Mouse (Mus musculus) embryonic facial prominence, embryonic 12.5 days (tissue): ENCODE measurements at regions not wholly inside any gene's neighbourhood (a gene's known extent, or its start where the extent isn't known, plus 50 kb on each side); places are given as distances from the start of the nearest gene placed in this dataset.

Experiments
- ATAC-seq: fragments of 200-750 bp; cut with Nextera tagmentation; 2 replicates; pipeline ENCODE4 v1.8.0; 2017; ENCODE audit not compliant: insufficient number of reproducible peaks, insufficient read depth, low FRiP score, low TSS enrichment
- H3K27ac ChIP-seq: fragments of 300-500 bp; sonication (generic); 2 replicates; pipeline ENCODE4 v1.5.1; 2016; ENCODE audit warnings: mild to moderate bottlenecking
- H3K27me3 ChIP-seq: fragments of 300-500 bp; sonication (generic); 2 replicates; pipeline ENCODE4 v1.6.1; 2016; ENCODE audit warnings: mild to moderate bottlenecking, moderate library complexity
- H3K36me3 ChIP-seq: fragments of 300-500 bp; sonication (generic); 2 replicates; pipeline ENCODE4 v1.6.1; 2016; ENCODE audit warnings: mild to moderate bottlenecking
- H3K4me1 ChIP-seq: fragments of 300-500 bp; sonication (generic); 2 replicates; pipeline ENCODE4 v1.6.1; 2016
- H3K4me2 ChIP-seq: fragments of 300-500 bp; sonication (generic); replicated peaks from 2 replicates; pipeline ENCODE4 v1.6.1; 2016; ENCODE audit warnings: mild to moderate bottlenecking, moderate library complexity
- H3K4me3 ChIP-seq: fragments of 300-500 bp; sonication (generic); 2 replicates; pipeline ENCODE4 v1.5.1; 2016; ENCODE audit warnings: mild to moderate bottlenecking
- H3K9ac ChIP-seq: fragments of 300-500 bp; sonication (generic); 2 replicates; pipeline ENCODE4 v1.6.1; 2016; ENCODE audit warnings: mild to moderate bottlenecking, moderate library complexity
- H3K9me3 ChIP-seq: fragments of 300-500 bp; sonication (generic); 2 replicates; pipeline ENCODE4 v1.6.1; 2016; ENCODE audit warnings: mild to moderate bottlenecking, moderate library complexity
- WGBS: fragments of 180-500 bp; shearing (Covaris S2); methylation state at CpG from one replicate; pipeline ENCODE4 v1.1.7; 2016; 5-methylcytosine and 5-hydroxymethylcytosine counted together

DNA sequence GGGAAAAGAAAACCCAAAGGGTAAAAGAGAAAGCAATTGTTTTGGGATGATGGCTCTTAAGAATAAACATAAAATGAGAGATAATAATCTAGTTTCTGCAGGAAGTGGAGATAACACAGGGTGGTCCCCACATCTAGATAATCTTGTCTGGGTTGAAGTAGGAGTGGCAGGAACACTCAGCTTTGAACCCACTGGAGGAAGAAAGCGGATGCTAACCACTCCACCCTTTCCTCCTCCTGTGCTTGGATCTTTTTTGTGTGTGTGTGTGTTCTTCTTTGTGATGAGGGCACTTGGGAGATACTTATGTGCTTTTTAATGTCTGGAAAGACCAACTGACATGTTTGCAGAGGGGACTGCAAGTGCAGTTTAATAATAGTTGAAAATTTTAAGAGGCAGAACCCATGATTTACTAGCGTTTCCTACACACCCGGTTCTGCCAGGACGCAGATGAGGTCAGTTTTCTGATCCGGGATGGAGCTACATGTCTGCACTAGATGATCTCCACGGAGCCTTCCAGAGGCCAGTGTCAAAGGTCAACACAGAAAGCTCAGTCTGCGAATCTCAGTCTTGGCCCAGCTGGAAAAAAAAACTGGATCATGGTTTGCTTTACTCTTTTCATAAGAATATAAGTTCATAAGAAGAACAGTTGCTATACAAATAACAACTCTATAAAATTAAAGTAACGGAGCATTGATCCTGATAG is 82.7 kb downstream of the Gm13691 start:
- 62% methylated on average over 8 of the region's 8 CpGs for WGBS
- H3K4me2 ChIP-seq, result no peak overlapping the region
- H3K4me3 ChIP-seq, result no peak overlapping the region
- H3K4me1 ChIP-seq, result no peaks in the 10 kb centered on the region
- H3K9me3 ChIP-seq, result no peaks in the 10 kb centered on the region
- no peaks in the 10 kb centered on the region for H3K36me3 ChIP-seq
- no peak for ATAC-seq
- no peaks in the 10 kb centered on the region for H3K27me3 ChIP-seq
- H3K9ac ChIP-seq, result no peak overlapping the region
- no peak overlapping the region for H3K27ac ChIP-seq

GRCm38 (mm10) chr2:84075944-84076343 is 85.6 kb downstream of the Gm13691 start:
- H3K9ac ChIP-seq, result no peak overlapping the region
- H3K9me3 ChIP-seq, result no peaks in the 10 kb centered on the region
- no peaks in the 10 kb centered on the region for H3K36me3 ChIP-seq
- H3K4me1 ChIP-seq, result no peaks in the 10 kb centered on the region
- H3K27ac ChIP-seq, result no peak overlapping the region
- H3K4me3 ChIP-seq, result no peak overlapping the region
- WGBS, result 81% methylated on average over 3 of the region's 3 CpGs
- H3K4me2 ChIP-seq, result no peak overlapping the region
- ATAC-seq, result no peak
- H3K27me3 ChIP-seq, result no peaks in the 10 kb centered on the region

DNA sequence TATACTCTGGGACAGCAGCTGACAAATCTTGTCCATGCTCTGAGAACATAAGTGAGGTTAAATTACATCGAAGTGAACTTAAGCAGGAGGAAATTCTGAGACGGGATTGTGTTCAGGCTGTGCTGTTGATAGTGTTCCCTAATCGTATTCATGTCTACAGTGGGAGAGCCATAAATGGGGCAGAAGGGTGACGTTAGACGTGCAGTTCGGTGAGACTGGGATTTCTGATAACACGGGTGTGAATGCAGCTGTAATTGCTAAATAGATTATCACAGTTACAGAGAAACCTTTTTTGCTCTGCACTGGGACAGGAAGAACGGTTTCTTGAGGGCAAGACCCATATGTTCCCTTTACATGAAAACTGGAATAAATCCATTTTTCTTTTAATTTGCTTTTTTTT is 88.9 kb downstream of the Gm13691 start:
- H3K9ac ChIP-seq, result no peak overlapping the region
- H3K4me3 ChIP-seq, result no peak overlapping the region
- ATAC-seq, result no peak
- no peaks in the 10 kb centered on the region for H3K9me3 ChIP-seq
- WGBS, result 59% methylated on average over 8 of the region's 8 CpGs
- H3K27me3 ChIP-seq, result no peaks in the 10 kb centered on the region
- no peak overlapping the region for H3K27ac ChIP-seq
- no peaks in the 10 kb centered on the region for H3K36me3 ChIP-seq
- no peaks in the 10 kb centered on the region for H3K4me1 ChIP-seq
- no peak overlapping the region for H3K4me2 ChIP-seq

- ATAC-seq, result no peak
These were observed 89.9 kb downstream of the Gm13691 start for GRCm38 (mm10) chr2:84080228-84080627.

DNA sequence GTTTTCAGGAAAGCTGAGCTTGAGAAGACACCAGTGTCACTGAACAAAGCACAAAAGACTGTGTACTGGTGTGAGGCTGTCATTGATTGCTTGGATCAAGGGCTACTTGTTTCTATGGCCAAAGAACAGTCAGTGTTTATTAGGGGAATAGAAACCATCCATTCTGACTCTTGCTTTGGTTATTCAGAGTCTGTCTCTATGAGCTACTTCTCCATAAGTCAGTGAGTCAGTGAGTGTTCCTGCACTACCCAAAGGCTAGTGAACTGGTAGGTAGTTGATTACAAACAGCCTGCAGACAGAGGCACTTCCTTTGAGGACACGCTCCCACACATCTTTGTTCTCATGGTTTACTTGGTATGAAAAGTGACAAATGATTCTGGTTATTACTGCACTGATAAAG is 104.4 kb downstream of the Gm13691 start:
- 50% methylated on average over 1 of the region's 1 CpGs for WGBS
- ATAC-seq, result no peak
- Histone ChIP-seq H3K9ac (no peak overlapping the region), H3K36me3 (no peaks in the 10 kb centered on the region), H3K4me3 (no peak overlapping the region), H3K27me3 (no peaks in the 10 kb centered on the region), H3K4me1 (no peaks in the 10 kb centered on the region), H3K4me2 (no peak overlapping the region), H3K27ac (no peak overlapping the region), H3K9me3 (no peaks in the 10 kb centered on the region)

More at GRCm38 (mm10) chr2:84080228-84080627, 89.9 kb downstream of the Gm13691 start:
- WGBS, result 42% methylated on average over 3 of the region's 3 CpGs
- Histone ChIP-seq H3K36me3 (no peaks in the 10 kb centered on the region), H3K4me3 (no peak overlapping the region), H3K27ac (no peak overlapping the region), H3K9me3 (no peaks in the 10 kb centered on the region), H3K9ac (no peak overlapping the region), H3K4me2 (no peak overlapping the region), H3K27me3 (no peaks in the 10 kb centered on the region), H3K4me1 (no peaks in the 10 kb centered on the region)

DNA sequence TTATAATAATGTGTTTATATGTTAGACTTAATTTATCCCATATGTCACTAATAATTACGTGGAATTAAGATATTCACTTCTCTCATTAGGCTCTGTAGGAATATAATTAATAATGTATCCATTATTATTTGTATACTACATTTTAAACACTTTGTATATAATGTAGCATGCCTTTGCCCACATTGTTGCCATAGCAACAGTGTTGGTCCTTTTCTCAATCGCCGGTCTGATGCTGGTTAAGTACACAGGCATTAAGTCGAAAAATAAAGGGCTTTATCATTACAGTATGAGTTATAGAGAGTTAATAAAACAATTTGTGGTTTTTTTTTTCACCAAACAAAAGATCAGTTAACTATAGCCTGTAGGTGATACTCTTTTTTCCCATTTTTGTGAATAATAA is 108.4 kb downstream of the Gm13691 start:
- no peaks in the 10 kb centered on the region for H3K27me3 ChIP-seq
- H3K9me3 ChIP-seq, result no peaks in the 10 kb centered on the region
- no peak overlapping the region for H3K27ac ChIP-seq
- H3K4me1 ChIP-seq, result no peaks in the 10 kb centered on the region
- 81% methylated on average over 4 of the region's 4 CpGs for WGBS
- H3K9ac ChIP-seq, result no peak overlapping the region
- H3K4me2 ChIP-seq, result no peak overlapping the region
- ATAC-seq, result no peak
- no peaks in the 10 kb centered on the region for H3K36me3 ChIP-seq
- H3K4me3 ChIP-seq, result no peak overlapping the region

DNA sequence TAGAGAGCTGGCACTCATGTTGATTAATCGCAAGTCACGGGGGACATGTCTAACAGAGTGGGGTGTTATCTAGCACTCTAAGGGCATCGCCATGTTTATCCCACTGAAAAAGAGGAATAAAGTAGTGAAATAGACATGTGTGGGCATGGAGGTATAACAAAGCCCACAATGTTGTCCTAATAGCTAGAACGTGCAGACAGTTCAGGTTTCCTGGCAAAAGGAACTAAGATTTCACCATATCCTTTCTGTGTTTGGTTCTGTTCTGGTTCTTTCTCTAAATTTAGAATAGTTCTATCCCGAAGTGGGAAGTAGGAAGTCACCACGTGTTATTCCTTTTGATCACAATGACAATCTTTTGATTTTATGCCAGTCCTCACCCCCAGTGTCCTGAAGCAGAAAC is 123.2 kb downstream of the Gm13691 start:
- H3K9ac ChIP-seq, result no peak overlapping the region
- H3K4me2 ChIP-seq, result no peak overlapping the region
- no peaks in the 10 kb centered on the region for H3K36me3 ChIP-seq
- no peak overlapping the region for H3K27ac ChIP-seq
- no peaks in the 10 kb centered on the region for H3K27me3 ChIP-seq
- H3K4me1 ChIP-seq, result no peaks in the 10 kb centered on the region
- H3K4me3 ChIP-seq, result no peak overlapping the region
- no peak for ATAC-seq
- WGBS, result 79% methylated on average over 6 of the region's 6 CpGs
- H3K9me3 ChIP-seq, result no peaks in the 10 kb centered on the region

- Histone ChIP-seq H3K9me3 (no peaks in the 10 kb centered on the region), H3K4me3 (no peak overlapping the region), H3K36me3 (no peaks in the 10 kb centered on the region), H3K27ac (no peak overlapping the region), H3K4me2 (no peak overlapping the region), H3K4me1 (no peaks in the 10 kb centered on the region), H3K27me3 (no peaks in the 10 kb centered on the region), H3K9ac (no peak overlapping the region)
- 90% methylated on average over 2 of the region's 2 CpGs for WGBS
- no peak for ATAC-seq
These were observed 129.5 kb downstream of the Gm13691 start for GRCm38 (mm10) chr2:84119839-84120238.

GRCm38 (mm10) chr2:84127586-84127985 is 137.2 kb downstream of the Gm13691 start:
- Histone ChIP-seq H3K4me3 (no peak overlapping the region), H3K4me1 (no peaks in the 10 kb centered on the region), H3K27me3 (no peaks in the 10 kb centered on the region), H3K4me2 (no peak overlapping the region), H3K36me3 (no peaks in the 10 kb centered on the region), H3K9me3 (no peaks in the 10 kb centered on the region), H3K27ac (no peak overlapping the region), H3K9ac (no peak overlapping the region)
- 83% methylated on average over 3 of the region's 3 CpGs for WGBS
- ATAC-seq, result no peak

DNA sequence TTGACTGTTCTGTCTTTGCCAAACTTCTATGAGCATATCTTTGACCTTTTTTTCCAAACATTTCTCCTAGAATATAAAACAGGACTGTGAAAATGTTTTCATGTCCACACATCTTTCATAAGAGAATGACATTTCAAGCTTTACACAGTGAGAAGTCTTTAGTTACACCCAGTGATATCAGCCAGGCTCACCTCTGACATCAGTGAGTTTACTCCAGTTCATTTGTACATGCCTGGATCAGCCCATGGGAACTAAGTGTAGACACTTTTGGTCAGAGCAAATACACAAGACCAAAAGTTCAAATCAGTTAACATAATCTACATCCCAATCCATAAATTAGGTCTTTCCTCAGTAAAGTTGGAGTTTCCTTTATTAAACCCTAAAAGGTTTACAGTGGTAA is 171.4 kb downstream of the Gm13691 start:
- H3K9ac ChIP-seq, result no peak overlapping the region
- H3K36me3 ChIP-seq, result no peaks in the 10 kb centered on the region
- H3K27ac ChIP-seq, result no peak overlapping the region
- ATAC-seq, result no peak
- H3K4me1 ChIP-seq, result no peaks in the 10 kb centered on the region
- no peaks in the 10 kb centered on the region for H3K9me3 ChIP-seq
- H3K4me2 ChIP-seq, result no peak overlapping the region
- no peaks in the 10 kb centered on the region for H3K27me3 ChIP-seq
- no peak overlapping the region for H3K4me3 ChIP-seq

DNA sequence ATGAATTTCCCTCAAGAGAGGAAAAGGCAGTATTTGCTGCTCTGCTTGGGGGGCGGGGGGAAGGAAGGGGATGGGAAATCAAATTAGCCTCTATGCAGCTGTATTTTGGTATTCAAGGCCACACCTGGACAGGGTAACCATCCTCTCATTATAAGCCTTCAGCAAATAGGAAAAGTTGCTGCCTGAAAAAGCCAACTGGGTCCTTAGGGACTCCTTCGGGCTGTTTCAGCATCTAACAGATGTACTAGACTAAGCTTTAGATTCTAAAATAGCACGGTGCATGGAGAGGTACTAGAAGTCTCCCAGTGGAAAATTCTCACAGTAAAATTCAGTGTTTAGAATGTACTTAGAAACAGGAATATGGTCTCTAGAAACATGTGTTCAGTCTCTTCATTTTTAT is 183.1 kb downstream of the Gm13691 start:
- 70% methylated on average over 3 of the region's 3 CpGs for WGBS
- Histone ChIP-seq H3K9me3 (no peaks in the 10 kb centered on the region), H3K4me1 (no peaks in the 10 kb centered on the region), H3K9ac (no peak overlapping the region), H3K4me3 (no peak overlapping the region), H3K4me2 (no peak overlapping the region), H3K27me3 (no peaks in the 10 kb centered on the region), H3K27ac (no peak overlapping the region), H3K36me3 (no peaks in the 10 kb centered on the region)
- ATAC-seq, result no peak

GRCm38 (mm10) chr2:84183624-84184287 is 193.4 kb downstream of the Gm13691 start:
- WGBS, result 34% methylated on average over 5 of the region's 5 CpGs
- Histone ChIP-seq H3K9ac (no peak overlapping the region), H3K4me3 (no peak overlapping the region), H3K4me1 (no peaks in the 10 kb centered on the region), H3K27me3 (no peaks in the 10 kb centered on the region), H3K4me2 (no peak overlapping the region), H3K27ac (no peak overlapping the region), H3K9me3 (no peaks in the 10 kb centered on the region), H3K36me3 (no peaks in the 10 kb centered on the region)
- ATAC-seq, result no peak
